Mouse (Mus musculus) kidney, adult 18-20 months (tissue): ENCODE results near the gene Gna11.

Experiments used
- DNase-seq: peaks from one replicate; pipeline ENCODE4 v3.0.0; 2021

Gene Gna11

GRCm38 (mm10) chr10:81545161-81545747 is at the start of gene Gna11:
TSS of gene Gna11 (minus strand) at chr10:81545190.
- DNase-seq = peak; percentile 100

GRCm38 (mm10) chr10:81593935-81594334 is 48.9 kb upstream of the Gna11 start:
- no peak for DNase-seq

- no peak for DNase-seq
These were observed 48.2 kb upstream of the Gna11 start for GRCm38 (mm10) chr10:81593223-81593622.

- no peak for DNase-seq
These were observed 47.6 kb upstream of the Gna11 start for GRCm38 (mm10) chr10:81592631-81593030.

GRCm38 (mm10) chr10:81591846-81592245 is 46.9 kb upstream of the Gna11 start:
- no peak for DNase-seq

- DNase-seq = no peak
These were observed 43.7 kb upstream of the Gna11 start for GRCm38 (mm10) chr10:81588739-81589138.

GRCm38 (mm10) chr10:81583347-81583746 is 38.4 kb upstream of the Gna11 start:
- DNase-seq = no peak

- DNase-seq = no peak
These were observed 35.6 kb upstream of the Gna11 start for GRCm38 (mm10) chr10:81580441-81581070.

- DNase-seq = no peak
These were observed 35.0 kb upstream of the Gna11 start for GRCm38 (mm10) chr10:81579967-81580366.

- peak; percentile 53 for DNase-seq
These were observed 30.7 kb upstream of the Gna11 start for GRCm38 (mm10) chr10:81575695-81576094.

- DNase-seq = peak; percentile 65
These were observed 30.2 kb upstream of the Gna11 start for GRCm38 (mm10) chr10:81575208-81575631.

GRCm38 (mm10) chr10:81574081-81575056 is 29.4 kb upstream of the Gna11 start, which contains the start of gene Tle2:
TSS of gene Tle2 (plus strand) at chr10:81574561.
- no peak for DNase-seq

GRCm38 (mm10) chr10:81572975-81573374 is 28.0 kb upstream of the Gna11 start:
- DNase-seq = no peak

- DNase-seq = peak; percentile 55
These were observed 27.2 kb upstream of the Gna11 start for GRCm38 (mm10) chr10:81572133-81572671.

- DNase-seq = peak; percentile 98
These were observed 26.5 kb upstream of the Gna11 start for GRCm38 (mm10) chr10:81571501-81571876.

GRCm38 (mm10) chr10:81570831-81571500 is 26.0 kb upstream of the Gna11 start:
- peak; percentile 96 for DNase-seq

- DNase-seq = no peak
These were observed 25.3 kb upstream of the Gna11 start for GRCm38 (mm10) chr10:81570238-81570800.

- no peak for DNase-seq
These were observed 24.7 kb upstream of the Gna11 start for GRCm38 (mm10) chr10:81569507-81570237.

GRCm38 (mm10) chr10:81568381-81569191 is 23.6 kb upstream of the Gna11 start:
- DNase-seq = peak; percentile 66
